Mouse (Mus musculus) liver, embryonic 14.5 days (tissue): Measurements from ENCODE around the gene Ppp1r15a.

Source experiments
- CTCF ChIP-seq: IDR thresholded peaks from 2 replicates; pipeline ENCODE4 v1.5.1; 2016; ENCODE audit warnings: antibody characterized with exemption, low read depth, control low read depth
- EP300 ChIP-seq: IDR thresholded peaks from 2 replicates; pipeline ENCODE4 v1.6.1; 2016; ENCODE audit warnings: antibody characterized with exemption, low read depth

GRCm38 (mm10) chr7:45487861-45488292 lies 38.2 kb downstream of the Ppp1r15a start:
- TF ChIP-seq CTCF, result no peak
- TF ChIP-seq EP300, result no peak
